Mouse (Mus musculus): ENCODE results near the gene Ano4.
"Not testable (repeated sequence)": the region's sequence is repeated elsewhere in the genome, so short reads cannot be mapped to it uniquely, and the experiment has no call there.

The Ano4 gene

DNA sequence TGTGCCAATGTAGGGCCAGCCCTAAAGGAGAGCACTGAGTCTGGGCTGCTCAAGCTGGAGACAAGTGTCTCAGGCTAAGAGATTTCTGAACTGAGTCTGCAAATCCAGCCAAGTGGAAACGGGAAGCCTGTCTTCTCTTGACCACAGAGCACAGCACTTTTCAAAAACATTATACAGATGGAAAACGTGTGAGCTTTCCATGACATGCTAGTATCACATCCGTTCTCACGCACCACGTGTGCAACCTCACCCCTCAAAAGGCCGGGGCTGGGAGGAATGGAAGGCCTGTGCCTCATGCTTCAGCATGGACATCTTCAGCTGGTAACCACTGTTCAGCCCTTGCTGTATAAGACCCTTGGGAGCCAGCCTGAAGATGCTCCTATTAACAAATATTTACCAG lies 230.2 kb downstream of the Ano4 start:
- no peak for DNase-seq

DNA sequence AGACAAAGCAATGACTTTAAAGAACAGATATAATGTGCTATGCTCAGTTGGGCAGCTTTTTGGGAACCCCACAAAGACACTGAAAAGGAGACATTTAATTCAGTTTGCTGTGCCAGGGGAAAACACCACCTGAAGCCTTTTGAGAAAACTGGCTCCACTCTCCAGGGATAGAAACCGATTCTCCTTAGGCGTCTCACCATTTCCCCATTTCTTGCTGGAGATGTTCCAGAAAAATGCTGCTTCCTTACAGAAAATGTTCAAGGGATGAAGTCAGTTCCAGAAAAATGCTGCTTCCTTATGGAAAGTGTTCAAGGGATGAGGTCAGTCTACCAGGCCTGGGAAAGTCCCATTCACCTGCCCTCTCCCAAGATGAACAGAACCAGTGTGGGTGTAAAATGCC lies 233.1 kb downstream of the Ano4 start:
- DNase-seq, result no peak

DNA sequence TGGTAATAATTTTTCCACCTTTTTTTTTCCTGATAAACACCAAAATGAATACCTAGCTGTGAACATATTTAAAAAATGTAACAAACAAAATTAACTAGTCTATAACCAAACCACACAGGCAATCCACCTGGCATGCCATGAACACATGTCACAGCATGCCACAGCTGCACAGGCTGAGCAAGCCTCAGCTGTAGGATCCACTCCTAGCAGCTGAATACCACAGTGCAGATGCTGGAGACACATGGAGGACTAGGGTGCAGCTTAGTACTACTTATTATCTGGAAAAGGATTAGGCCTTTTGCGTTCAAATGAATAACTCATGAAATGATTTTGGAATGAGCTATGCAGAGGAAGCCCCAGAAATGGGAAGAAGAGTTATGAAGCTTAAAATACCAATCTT lies 233.6 kb downstream of the Ano4 start:
- DNase-seq, result no peak

DNA sequence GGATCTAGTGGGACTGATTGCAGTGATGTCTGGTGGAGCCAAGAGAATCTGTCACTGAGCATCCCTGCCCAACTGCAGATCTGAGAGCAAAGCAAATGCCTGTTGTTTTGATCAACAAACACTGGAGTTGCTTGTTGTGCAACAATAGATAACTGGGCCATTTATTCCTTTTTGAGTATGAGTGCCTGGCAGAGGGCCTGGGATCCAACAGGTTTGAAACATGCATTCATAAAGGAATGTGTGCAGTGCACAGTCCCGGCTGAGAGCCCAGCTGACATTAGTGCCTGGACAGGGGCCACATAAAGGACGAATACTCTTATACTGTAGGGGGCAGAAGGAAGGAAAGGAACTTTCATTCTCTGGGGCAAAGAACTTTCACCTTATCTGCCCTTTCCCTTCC lies 241.0 kb downstream of the Ano4 start:
- no peak for DNase-seq

DNA sequence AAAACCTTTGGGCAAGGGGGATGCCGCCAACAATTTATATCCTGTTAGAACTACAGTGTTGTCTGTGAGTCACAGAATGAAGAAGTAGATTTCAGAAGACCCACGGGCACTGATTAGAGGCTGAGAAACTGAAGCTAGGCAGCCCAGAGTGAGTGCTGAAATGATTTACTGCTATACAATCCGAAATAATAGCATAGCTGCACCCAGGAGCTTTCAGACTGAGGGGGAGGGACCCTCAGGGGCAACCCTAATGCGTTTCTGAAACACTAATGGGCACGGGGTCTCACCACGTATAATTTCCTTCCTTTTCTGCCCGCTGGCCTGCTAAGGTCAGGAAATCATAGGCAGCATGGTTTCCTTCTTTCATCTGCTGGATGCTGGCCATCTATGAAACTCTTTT lies 242.5 kb downstream of the Ano4 start:
- DNase-seq, result no peak

DNA sequence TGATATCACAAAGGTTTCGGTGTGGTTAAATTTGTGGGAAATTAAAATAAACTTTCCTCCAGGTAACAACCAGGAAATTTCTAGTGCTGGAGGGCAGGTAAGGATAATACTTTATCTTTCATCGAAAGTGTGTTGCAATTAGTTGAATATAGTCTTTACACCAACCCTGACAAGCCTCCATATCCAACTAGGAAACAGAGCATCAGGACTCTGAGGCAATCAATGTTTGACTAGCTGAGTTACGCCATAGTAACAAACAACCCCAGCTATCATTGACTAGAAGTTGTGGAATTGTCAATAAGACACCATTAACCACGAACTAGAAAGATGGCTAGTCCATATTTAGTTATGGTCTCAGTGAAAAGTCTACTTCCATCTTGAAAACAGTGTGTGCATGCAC lies 246.4 kb downstream of the Ano4 start:
- DNase-seq, result no peak

DNA sequence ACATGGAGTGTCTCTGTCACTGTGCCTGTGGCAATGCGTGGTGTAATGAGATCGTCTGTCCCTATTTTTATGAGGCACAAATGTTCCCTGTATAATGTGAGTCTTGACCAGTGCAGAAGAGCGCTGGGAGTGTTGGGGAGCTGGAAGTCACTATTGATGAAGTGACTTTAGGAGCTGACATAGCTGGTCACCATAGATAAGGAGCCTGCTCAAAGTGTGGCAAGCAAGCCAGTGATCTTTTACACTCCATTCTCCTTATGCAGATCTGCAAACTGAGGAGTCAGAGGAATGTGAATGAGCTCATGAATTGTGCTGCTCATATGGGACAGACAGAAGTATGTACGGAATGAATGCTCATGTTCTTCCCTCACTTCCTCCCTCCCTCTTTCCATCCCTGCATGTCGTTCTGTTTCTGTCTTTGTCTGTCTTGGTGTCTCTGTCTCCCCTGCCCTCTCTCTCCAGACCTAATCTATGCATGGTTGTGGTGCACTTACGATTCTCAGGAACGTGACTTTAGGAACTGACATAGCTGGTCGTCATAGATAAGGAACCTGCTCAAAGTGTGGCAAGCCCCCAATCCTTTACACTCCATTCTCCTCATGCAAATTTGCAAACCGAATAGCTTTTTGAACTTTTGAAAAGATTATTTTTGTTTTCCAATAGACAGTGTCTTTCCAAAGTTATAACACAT lies 252.1 kb downstream of the Ano4 start:
- DNase-seq, result no peak

DNA sequence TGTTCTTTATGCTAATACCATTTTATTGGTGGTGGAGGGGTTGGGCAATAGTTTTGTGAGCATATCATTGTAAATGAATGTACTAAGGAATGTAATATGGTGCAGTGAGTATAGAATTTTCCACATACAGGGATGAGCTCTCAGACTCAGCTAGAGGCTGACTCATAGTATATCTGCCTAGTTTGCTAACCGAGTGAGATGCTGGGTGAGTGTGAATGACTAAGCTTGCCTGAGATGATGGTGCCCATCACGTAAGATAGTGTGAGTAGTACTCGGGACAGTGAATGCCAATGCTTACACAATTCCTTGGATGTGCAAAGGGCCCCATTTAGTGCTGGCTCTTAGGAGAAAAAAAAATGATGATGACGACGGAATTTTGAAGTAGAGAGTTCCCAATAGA lies 267.1 kb downstream of the Ano4 start:
- DNase-seq, result no peak

DNA sequence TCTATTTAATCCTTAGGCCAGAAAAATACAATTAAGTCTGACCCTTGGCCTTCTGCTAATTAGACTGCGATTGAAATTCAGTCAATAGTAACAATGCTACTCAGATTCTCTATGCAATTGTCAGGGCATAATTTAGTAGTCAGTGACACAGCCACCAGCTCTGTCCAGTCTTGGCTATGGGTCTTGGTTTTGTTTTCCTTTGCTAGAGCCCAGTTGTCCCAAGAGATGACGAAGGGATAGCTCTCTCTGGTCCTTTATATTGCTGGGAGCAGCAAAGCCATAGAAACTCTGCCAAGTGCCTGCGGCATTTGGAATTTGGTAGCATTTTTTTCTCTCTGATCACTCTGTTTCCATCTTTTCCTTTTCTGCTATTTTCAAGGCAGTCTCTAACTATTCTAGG lies 288.7 kb downstream of the Ano4 start:
- DNase-seq, result no peak

DNA sequence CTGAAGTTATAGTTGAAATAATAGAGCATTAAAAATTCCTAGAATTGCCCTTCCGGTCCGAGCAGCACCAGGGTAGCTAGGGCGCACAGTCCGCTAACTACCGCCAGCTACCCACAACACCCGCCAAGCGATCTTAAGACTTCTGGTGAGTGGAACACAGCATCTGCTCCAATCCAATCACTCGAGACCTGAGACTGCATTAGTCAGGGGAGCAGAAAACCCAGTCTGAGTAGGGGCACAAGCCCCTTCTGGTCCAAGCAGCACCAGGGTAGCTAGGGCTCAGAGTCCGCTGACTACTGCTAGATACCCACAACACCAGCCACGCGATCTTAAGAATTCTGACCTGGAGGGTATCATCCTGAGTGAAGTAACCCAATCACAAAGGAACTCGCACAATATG lies 299.6 kb downstream of the Ano4 start:
- DNase-seq, result not testable (repeated sequence)

DNA sequence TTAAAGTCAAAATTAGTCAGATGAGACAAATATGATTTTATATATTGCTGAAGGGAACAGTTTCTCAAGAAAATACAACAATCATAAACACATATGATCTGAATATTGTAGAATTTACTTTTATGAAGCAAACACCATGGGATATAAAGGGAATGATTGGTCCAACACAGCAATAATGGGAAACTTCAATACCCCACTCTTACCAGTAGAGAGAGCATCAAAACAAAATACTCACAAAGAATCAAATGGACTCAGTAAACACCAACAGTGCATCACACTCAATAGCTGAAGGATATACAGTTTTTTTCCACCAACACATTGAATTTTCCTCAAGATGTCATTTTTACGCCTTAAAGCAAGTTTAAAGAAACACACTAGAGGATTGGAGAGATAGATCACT lies 300.4 kb downstream of the Ano4 start:
- no peak for DNase-seq

DNA sequence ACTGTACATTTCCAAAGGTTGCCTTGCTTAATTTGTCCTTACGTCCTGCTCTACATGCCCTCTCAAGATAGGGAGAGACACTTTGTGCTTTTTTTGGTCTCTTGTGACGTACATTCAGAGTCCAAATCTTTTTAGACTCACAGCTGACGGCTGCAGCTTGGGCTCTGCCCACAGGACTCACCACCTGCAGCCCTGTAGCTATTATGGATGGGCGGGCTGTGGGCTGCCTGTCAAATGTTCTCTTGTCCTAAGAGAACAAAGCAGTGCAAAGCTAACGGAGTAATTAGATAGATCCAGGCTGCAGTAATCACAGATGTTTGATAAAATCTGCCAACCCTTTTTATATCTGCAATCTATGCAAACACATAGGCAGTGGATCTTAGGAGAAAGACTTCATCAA lies 325.6 kb downstream of the Ano4 start:
- DNase-seq, result no peak

DNA sequence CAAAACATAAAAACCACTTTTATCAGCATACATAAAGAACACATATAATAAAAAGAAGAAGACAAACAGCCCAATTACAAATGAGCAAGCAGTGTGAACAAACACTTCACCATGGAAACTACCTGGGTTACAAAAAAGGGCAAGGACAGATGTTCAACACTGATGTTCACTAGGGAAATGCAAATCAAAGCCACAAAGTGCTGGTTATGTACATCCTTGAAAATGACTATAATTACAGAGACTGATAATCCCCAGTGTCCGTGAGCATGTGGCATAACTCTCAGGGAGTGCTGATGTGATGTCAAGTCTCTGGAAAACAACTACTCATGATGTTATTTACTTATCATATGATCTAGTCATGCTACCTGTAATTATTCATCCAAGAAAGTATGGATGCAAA lies 336.3 kb downstream of the Ano4 start:
- no peak for DNase-seq

DNA sequence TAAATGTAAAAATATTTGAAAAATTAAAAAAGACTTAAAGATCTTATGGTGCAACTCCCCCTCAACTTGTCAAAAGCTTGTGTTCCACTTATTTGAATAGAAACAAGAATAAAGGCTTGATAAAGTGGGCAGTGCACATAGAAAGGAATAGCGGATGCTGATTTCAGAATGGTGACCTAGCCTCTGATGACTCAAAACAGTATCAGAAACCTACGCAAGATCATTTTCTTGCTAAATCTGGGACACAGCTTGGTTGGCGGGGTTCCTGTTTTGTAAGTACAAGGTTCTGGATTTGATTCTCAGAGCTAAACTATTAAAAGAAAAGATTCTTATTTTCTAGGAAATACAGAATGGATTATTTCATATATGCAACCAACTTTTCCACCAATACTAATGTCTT lies 340.0 kb downstream of the Ano4 start:
- DNase-seq, result no peak

DNA sequence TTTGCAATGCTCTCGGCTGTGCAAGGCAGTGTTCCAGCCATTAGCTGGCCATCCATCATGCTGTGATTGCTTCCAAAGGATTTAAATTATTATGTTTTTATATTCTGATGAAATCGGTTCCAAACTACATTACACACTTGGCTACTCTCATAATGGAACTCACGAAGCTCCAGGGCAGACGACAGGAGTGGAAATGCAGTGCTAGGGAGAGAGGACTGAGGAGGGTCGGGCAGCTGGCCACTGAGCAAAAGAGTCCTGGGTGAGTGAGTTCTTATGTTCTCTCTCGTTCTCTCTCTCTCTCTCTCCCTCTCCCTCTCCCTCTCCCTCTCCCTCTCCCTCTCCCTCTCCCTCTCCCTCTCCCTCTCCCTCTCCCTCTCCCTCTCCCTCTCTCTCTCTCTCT lies 357.6 kb downstream of the Ano4 start:
- no peak for DNase-seq

DNA sequence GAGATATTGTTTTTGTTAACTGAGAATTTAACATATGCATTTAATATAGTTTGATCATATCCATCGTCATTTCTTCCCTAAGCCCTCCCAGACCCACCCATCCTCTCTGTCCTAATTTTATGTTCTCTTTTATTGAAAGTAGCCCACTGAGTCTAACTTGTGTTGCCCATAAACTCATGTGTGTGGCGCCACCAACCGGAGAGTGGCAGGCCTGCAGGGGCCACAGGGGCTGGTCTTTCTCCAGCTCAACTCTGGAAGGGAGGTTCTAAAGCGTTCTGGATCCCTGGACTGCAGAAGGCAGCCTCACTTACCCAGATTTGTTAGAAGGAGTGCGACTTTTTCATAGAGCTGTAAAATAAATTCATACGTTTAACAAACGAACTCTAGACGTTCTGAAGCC lies 361.1 kb downstream of the Ano4 start:
- DNase-seq, result peak; percentile 23

DNA sequence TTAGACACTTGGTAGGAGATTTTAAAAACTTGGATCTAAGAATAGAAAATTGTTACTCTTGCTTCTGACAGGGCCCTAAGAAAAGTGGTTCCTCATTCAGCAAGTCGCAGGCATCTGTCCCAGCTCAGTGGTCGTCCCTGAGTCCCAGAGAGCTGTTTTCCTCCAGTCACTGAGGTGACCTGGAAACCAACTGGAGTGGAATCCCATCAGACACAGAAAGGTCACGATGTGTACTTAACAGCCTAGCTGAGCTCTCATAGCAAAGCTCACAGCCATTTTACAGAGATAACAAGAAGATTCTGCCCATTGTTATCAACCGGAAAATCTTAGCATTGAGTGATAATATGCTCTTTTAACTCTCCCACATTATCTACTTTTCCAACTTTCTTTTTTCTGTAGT lies 365.1 kb downstream of the Ano4 start:
- DNase-seq, result no peak

DNA sequence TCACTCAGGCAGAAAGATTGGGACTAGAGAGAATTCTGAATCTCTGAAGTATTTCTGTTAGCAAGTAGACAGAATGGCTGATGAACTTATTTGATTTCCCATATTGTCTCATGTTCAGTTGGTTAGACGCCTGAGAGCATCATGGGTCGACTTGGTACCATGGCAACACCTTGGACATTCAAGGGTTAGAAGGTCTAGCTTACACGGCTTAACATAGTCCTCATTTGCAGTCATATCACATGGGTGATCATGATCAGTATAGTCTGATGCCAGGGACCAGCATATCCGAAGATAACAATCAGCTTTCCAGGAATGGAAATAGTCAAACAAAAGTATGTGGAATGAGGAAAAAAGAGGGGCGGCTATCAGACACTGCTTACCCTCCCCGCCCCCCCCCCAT lies 365.6 kb downstream of the Ano4 start:
- no peak for DNase-seq

DNA sequence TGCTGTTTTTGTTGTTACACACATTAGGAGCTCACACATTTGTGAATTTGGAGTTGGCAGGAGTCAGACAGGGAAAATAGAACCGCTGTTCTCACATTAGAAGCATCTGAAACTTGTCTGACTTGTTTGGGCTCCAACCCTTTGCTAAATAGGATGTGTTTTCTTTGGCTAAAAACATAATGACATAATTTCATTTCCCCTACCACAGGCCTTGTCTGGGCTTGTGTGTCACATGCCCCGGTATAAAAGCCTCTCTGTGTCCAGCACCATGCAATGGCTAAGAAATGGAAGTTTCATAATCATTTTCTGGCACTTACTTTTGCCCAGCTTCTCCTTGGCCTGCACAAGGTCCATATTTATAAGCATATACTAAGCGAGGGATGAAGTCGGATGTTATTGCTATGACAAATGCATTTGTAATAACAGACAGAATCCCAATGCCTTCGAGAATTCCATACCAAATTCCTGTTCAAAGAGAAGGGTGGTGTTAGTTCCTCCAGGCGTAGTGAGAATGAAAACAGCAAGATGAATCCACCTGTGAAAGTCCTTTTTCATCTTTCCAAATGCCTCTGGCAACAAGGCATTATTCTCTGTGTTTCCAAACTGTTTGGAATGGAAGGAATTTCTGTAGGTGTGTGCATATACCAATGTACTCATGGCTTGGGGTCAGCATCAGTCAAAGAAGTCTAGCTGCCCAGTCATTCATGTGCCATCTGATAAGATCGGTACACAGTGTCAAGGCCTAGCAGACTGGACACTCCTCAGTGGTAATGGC lies 373.4 kb downstream of the Ano4 start:
- DNase-seq, result no peak

DNA sequence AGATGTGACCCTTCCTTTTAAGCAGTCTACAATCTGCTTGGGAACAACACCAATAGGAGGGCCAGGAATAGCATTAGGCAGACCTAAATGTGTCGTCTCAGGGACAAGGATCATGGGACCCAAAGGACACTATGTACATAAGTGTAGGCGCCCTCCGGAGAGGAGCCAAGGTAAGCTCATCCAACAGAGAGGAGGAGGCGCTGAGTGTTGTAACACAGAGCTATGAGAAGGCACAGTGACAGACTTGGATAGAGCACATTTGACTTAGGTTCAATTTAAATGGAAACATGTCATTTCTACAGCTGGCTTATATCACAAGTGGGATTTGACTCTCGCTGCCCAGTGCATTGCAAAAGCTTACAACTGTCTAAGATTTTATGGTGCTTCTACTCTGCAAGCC lies 376.0 kb downstream of the Ano4 start:
- no peak for DNase-seq

DNA sequence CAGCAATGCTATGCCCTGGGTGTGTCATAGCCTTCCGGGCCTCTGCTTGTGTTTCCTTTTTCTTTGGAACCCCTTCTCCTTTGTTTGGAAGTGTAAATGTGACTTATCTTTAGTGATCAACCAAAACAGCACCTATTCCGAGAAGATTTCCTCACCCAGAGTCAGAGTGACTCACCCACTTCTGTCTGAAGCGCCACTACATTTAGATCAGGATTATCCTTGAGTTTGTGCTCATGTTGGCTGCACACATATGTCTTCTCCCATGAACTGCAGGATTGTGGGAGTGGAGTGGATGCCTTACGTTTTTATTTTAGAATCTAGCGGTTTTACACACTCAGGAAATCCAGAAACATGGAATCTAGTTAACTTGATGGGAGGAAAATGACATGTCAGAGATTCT lies 383.8 kb downstream of the Ano4 start:
- no peak for DNase-seq

DNA sequence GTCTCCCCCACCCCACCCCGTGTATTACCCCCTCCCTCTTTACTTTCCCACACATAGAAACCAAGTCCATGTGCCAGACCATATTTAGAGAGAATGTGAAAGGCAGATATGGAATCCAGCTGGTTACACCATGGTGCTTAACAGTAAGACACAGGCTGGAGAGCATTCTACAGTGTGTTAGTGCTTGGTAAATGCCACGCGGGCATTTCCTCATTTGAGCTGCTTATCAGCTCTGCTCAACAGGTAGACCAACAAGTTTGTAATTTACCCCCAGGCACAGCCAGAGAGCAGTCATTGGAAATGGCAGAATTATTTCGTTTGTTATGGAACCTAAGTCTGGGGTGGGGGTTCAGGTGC lies 394.3 kb downstream of the Ano4 start:
- no peak for DNase-seq

DNA sequence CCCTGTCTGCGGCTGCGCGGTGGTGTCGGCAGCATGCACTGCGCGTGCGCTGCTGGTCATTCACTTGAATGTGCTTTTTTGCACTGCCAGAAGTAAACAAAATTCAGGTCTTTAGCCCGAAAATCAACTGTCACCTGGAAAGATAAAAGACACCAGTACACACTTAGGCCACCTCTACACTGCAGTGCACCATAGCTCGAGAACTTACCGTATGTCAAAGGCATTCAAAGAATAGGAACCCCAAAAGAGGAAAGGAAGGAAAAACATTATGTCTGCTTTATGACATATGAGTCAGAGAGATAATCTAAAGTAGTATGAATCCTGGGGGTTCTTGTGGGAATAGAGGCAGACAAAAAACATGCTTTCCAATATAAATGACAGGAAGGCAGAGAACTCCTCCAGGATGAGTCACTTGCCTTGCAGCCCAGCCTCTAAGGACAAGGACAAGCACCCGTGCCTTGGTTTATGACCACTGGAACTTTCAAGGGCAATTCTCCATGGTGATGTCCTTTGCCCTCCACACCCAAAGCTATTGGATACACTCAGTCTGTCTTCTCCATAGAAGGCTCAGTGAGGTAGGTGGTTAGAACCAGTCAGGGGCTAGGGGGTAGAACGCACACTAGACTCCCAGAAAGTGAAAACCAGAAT lies 394.8 kb downstream of the Ano4 start:
- DNase-seq, result no peak

Measured in lung, postnatal 14 days (tissue).